Mouse (Mus musculus) myocyte (in vitro differentiated cells): Measurements from ENCODE around the gene Atp7b. TPM values are rescaled to one million over a fixed set of nuclear protein-coding genes. Genes with fewer than 3 reads are reported as not detected.

ENCODE experiments used
- H3K27me3 ChIP-seq: one replicate; pipeline ENCODE4 v1.6.1; 2011; ENCODE audit not compliant: control insufficient read depth, insufficient read depth, insufficient read length
- H3K36me3 ChIP-seq: one replicate; pipeline ENCODE4 v1.6.1; 2011; ENCODE audit not compliant: control insufficient read depth, insufficient read depth
- H3K4me2 ChIP-seq: one replicate; pipeline ENCODE4 v1.6.1; 2011; ENCODE audit warnings: low read depth, control low read depth
- H3K4me3 ChIP-seq: one replicate; pipeline ENCODE4 v1.5.1; 2011; ENCODE audit warnings: mild to moderate bottlenecking, control low read depth, moderate library complexity
- H3K79me2 ChIP-seq: one replicate; pipeline ENCODE4 v1.6.1; 2011; ENCODE audit not compliant: control insufficient read depth, insufficient read depth
- H3ac ChIP-seq: one replicate; pipeline ENCODE4 v1.6.1; 2011; ENCODE audit not compliant: control insufficient read depth, insufficient read length
- CEBPB ChIP-seq: IDR thresholded peaks from 2 replicates; pipeline ENCODE4 v1.6.1; 2011; ENCODE audit warnings: mild to moderate bottlenecking, moderate library complexity; ENCODE audit not compliant: poor library complexity, insufficient read depth, severe bottlenecking
- E2F4 ChIP-seq: IDR thresholded peaks from one replicate; pipeline ENCODE4 v1.6.1; 2011; ENCODE audit warnings: mild to moderate bottlenecking, control low read depth, moderate library complexity; ENCODE audit not compliant: insufficient read depth
- MAX ChIP-seq: IDR thresholded peaks from one replicate; pipeline ENCODE4 v1.6.1; 2011; ENCODE audit warnings: low read depth, mild to moderate bottlenecking, control low read depth
- MYOD1 ChIP-seq, 3 experiments: IDR thresholded peaks; one replicate each; pipeline ENCODE4 v1.6.1; 2011; ENCODE audit warnings: control low read depth in 2 of 3, low read depth in 2 of 3, mild to moderate bottlenecking in 2 of 3, moderate library complexity in 1 of 3; ENCODE audit not compliant: insufficient read length in 2 of 3, control insufficient read depth in 1 of 3
- MYOG ChIP-seq, 3 experiments: IDR thresholded peaks; one replicate each; pipeline ENCODE4 v1.6.1; 2011; ENCODE audit warnings: control low read depth in 2 of 3, low read depth in 2 of 3, mild to moderate bottlenecking in 2 of 3; ENCODE audit not compliant: insufficient read length in 2 of 3, control insufficient read depth in 1 of 3, insufficient read depth in 1 of 3
- POLR2A ChIP-seq: IDR thresholded peaks from one replicate; pipeline ENCODE4 v1.6.1; 2011; ENCODE audit warnings: low read depth, mild to moderate bottlenecking, control low read depth, moderate library complexity; ENCODE audit not compliant: insufficient read length
- POLR2AphosphoS2 ChIP-seq: IDR thresholded peaks from one replicate; pipeline ENCODE4 v1.6.1; 2011; ENCODE audit warnings: low read depth, control low read depth; ENCODE audit not compliant: insufficient read length
- REST ChIP-seq: IDR thresholded peaks from one replicate; pipeline ENCODE4 v1.6.1; 2011; ENCODE audit warnings: mild to moderate bottlenecking, control low read depth, moderate library complexity; ENCODE audit not compliant: insufficient read depth, insufficient read length
- SRF ChIP-seq: IDR thresholded peaks from one replicate; pipeline ENCODE4 v1.6.1; 2011; ENCODE audit warnings: low read depth; ENCODE audit not compliant: control insufficient read depth, insufficient read length
- TCF12 ChIP-seq: IDR thresholded peaks from one replicate; pipeline ENCODE4 v1.6.1; 2011; ENCODE audit warnings: mild to moderate bottlenecking, control low read depth; ENCODE audit not compliant: poor library complexity, insufficient read depth, severe bottlenecking
- TCF3 ChIP-seq: IDR thresholded peaks from one replicate; pipeline ENCODE4 v1.6.1; 2011; ENCODE audit warnings: low read depth, control low read depth; ENCODE audit not compliant: insufficient read length
- USF1 ChIP-seq: IDR thresholded peaks from one replicate; pipeline ENCODE4 v1.6.1; 2011; ENCODE audit warnings: low read depth, mild to moderate bottlenecking, control low read depth, moderate library complexity
- polyA plus RNA-seq: library from polyadenylated mRNA; unstranded; fragments of >200 nt; fragmentation: generic; extraction: Trizol; gene quantifications from one replicate; pipeline ENCODE4 v1.2.1, GENCODE M21; 2012; ENCODE audit warnings: missing spikeins

Gene Atp7b
- polyA plus RNA-seq, 1 experiment = 0.05 TPM

DNA sequence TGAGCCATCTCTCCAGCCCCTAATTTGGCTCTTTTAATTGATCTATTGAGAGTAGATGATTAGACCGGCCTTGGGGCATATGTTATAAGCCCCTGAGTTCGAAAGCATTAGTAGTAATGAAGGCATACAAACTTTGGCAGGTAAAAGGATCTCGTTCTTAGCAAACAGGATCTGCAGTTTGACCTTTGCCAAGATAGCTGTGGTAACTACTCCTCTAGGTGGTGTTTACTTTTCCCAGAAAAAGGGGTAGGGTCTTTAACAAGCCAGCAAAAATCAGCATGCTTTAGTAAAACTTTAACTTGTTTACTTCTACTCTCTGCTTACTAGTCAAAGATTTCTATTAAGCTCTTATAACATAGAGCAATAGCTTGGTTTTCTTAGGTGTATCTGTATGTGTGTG lies 17.6 kb downstream of the Atp7b start:
- no peak overlapping the region for H3K4me3 ChIP-seq
- H3ac ChIP-seq = no peak overlapping the region
- peaks cover 26% of the 10 kb centered on the region for H3K27me3 ChIP-seq
- no peak overlapping the region for H3K4me2 ChIP-seq
- H3K36me3 ChIP-seq = no peaks in the 10 kb centered on the region
- no peaks in the 10 kb centered on the region for H3K79me2 ChIP-seq
- TF ChIP-seq SRF (no peak), USF1 (no peak), TCF3 (no peak), MAX (no peak), REST (no peak), POLR2A (no peak), MYOG (IDR thresholded peaks at IDR 0.05; ENCODE audit: control insufficient read depth in 1 of 3, insufficient read depth in 1 of 3, insufficient read length in 2 of 3, low read depth in 2 of 3) (no peak), E2F4 (no peak), CEBPB (no peak), MYOD1 (IDR thresholded peaks at IDR 0.05; ENCODE audit: control insufficient read depth in 1 of 3, insufficient read length in 2 of 3, low read depth in 2 of 3) (no peak), TCF12 (no peak), POLR2AphosphoS2 (no peak)

DNA sequence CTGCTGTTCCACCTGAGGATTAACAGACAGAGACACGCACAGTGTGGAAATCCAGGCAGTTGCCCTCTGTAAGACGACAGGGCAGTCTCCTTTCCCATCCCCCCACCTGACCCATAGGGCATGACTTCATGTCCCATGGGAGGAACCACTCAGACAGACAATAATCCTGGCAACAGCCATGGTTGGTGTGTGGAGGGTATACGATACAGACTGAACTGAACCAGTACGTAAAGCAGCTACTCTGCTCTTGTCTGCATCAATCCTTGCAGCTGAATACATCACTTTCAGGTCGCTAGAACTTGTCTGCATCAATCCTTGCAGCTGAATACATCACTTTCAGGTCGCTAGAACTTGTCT lies 20.0 kb downstream of the Atp7b start:
- H3ac ChIP-seq = no peak overlapping the region
- no peak overlapping the region for H3K4me2 ChIP-seq
- TF ChIP-seq REST (no peak), E2F4 (no peak), MYOG (IDR thresholded peaks at IDR 0.05; ENCODE audit: control insufficient read depth in 1 of 3, insufficient read depth in 1 of 3, insufficient read length in 2 of 3, low read depth in 2 of 3) (no peak), CEBPB (no peak), USF1 (no peak), MAX (no peak), POLR2A (no peak), POLR2AphosphoS2 (no peak), SRF (no peak), MYOD1 (IDR thresholded peaks at IDR 0.05; ENCODE audit: control insufficient read depth in 1 of 3, insufficient read length in 2 of 3, low read depth in 2 of 3) (no peak), TCF3 (no peak), TCF12 (no peak)
- H3K4me3 ChIP-seq = no peak overlapping the region
- H3K79me2 ChIP-seq = no peaks in the 10 kb centered on the region
- no peaks in the 10 kb centered on the region for H3K36me3 ChIP-seq
- peaks cover 29% of the 10 kb centered on the region for H3K27me3 ChIP-seq

DNA sequence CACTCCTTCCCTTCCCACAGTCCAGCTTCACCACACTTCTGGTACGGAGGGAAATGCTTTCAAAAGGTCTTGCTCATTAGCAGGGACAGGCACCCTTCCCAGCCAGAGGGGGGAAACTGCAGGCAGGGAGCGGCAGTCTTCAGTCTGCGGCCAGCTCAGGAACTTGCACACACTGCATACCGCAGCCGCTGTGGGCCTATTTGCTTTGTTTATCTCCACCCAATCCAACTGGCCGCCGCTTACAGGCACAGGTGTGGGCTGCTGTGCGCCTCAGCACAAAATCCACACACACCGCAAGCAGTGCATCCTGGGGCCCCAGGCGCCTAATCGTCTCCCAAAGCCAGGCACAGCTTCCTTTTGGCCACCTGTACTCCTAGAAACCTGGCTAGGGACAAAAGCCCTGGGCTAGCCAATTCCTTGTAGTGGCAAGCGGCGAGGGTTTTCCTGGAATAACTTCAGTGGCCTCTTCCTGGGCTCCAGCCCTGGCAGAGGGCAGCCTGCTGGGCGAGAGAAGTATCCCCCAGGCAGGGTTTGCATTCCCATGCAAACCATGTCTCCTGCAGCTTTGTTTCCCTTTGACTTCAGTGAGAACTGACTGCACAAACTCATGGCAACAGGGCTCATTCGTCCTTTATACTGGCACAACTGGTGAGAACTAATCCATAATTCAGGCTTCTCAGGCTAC lies 20.5 kb downstream of the Atp7b start:
- Histone ChIP-seq H3K79me2 (no peaks in the 10 kb centered on the region), H3K27me3 (peaks cover 29% of the 10 kb centered on the region), H3ac (no peak overlapping the region), H3K4me3 (no peak overlapping the region), H3K36me3 (no peaks in the 10 kb centered on the region), H3K4me2 (no peak overlapping the region)
- TF ChIP-seq CEBPB (no peak), MAX (no peak), USF1 (no peak)

DNA sequence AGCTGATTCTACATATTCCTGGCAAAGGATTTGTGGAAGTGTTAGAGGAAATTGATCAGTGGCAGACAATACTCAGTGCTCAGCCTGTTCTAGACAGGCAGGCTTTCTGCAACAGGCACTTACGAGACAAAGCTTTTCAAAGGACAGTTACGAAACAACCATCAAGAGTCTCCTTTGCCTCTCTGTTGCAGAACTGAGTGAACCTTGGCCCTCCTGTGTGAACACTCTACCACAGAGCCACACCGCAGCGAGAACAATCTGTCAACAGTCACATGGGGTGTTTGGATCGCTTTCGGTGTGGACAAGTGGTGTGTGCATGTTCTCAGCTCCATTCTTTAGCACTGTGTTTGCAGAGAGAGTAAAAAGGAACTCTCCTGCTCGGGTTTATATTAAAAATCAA lies 23.1 kb downstream of the Atp7b start:
- Histone ChIP-seq H3K36me3 (no peaks in the 10 kb centered on the region), H3ac (no peak overlapping the region), H3K4me2 (no peak overlapping the region), H3K4me3 (no peak overlapping the region), H3K27me3 (peaks cover 29% of the 10 kb centered on the region), H3K79me2 (no peaks in the 10 kb centered on the region)
- no peak for TF ChIP-seq E2F4
- no peak for TF ChIP-seq CEBPB
- no peak for TF ChIP-seq POLR2A
- TF ChIP-seq POLR2AphosphoS2 = no peak
- TF ChIP-seq TCF12 = no peak
- no peak for TF ChIP-seq SRF
- TF ChIP-seq REST = no peak
- no peak for TF ChIP-seq MYOD1 (IDR thresholded peaks at IDR 0.05; ENCODE audit: control insufficient read depth in 1 of 3, insufficient read length in 2 of 3, low read depth in 2 of 3)
- no peak for TF ChIP-seq MYOG (IDR thresholded peaks at IDR 0.05; ENCODE audit: control insufficient read depth in 1 of 3, insufficient read depth in 1 of 3, insufficient read length in 2 of 3, low read depth in 2 of 3)
- TF ChIP-seq MAX = no peak
- no peak for TF ChIP-seq USF1
- TF ChIP-seq TCF3 = no peak

DNA sequence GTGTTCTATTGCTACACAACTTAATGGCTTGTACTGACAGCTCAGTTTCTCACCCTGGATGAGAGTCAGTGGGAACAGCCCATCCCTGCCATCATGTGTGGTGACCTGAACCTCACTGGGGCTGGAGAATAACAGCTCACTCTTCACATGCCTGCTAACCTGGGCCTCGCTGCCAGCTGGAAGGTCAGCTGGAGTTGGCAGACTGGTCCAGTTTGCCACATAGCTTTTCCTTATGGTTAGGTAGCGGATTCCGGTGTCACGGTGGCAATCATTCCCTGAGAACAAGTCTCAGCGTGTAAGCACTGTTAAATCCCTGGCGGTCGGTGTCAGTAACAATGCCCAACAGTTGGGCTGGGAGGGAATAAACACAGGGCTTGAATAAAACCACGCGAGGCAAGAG lies 24.0 kb downstream of the Atp7b start:
- no peak for TF ChIP-seq MAX
- TF ChIP-seq TCF12 = no peak
- no peak for TF ChIP-seq CEBPB
- TF ChIP-seq SRF = no peak
- TF ChIP-seq REST = no peak
- TF ChIP-seq POLR2AphosphoS2 = no peak
- no peak for TF ChIP-seq TCF3
- no peak for TF ChIP-seq E2F4
- Histone ChIP-seq H3ac (no peak overlapping the region), H3K79me2 (no peaks in the 10 kb centered on the region), H3K27me3 (peaks cover 29% of the 10 kb centered on the region), H3K4me2 (no peak overlapping the region), H3K4me3 (no peak overlapping the region), H3K36me3 (no peaks in the 10 kb centered on the region)
